Mouse (Mus musculus) thymus, adult 2 months (tissue): ENCODE measurements at regions not wholly inside any gene's neighbourhood (a gene's known extent, or its start where the extent isn't known, plus 50 kb on each side); places are given as distances from the start of the nearest gene placed in this dataset.
"Not testable (repeated sequence)": the region's sequence is repeated elsewhere in the genome, so short reads cannot be mapped to it uniquely, and the experiment has no call there.

ENCODE experiments used
- CTCF ChIP-seq: fragments of 200-500 bp; IDR thresholded peaks from 2 replicates; pipeline ENCODE4 v1.5.1; 2012; ENCODE audit warnings: mild to moderate bottlenecking, control low read depth, low read length, moderate library complexity, borderline replicate concordance; ENCODE audit not compliant: control insufficient read depth, poor library complexity, insufficient read depth; ENCODE audit errors: extremely low read depth
- POLR2A ChIP-seq: fragments of 200-500 bp; IDR thresholded peaks from 2 replicates; pipeline ENCODE4 v1.6.1; 2012; ENCODE audit warnings: mild to moderate bottlenecking, low read length, control low read depth, moderate library complexity; ENCODE audit not compliant: control insufficient read depth, poor library complexity, insufficient read depth; ENCODE audit errors: extremely low read depth

DNA sequence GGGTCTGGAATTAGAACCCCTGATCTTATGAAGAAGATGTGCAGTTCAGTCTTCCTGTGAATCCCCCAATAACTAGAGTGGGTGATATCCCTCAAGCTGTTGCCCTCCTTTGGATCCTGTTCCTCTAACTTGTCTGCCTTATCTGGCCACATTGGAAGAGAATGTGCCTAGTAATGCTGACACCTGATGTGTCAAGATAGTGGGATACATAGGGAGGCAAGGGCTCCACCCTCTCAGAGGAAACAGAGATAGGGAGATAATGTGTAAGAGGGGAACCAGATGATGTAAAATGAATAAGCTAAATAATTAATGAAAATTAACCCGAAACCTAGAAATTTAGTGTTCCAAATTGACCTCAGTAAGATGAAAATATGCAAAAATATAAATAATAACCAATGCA, 294.4 kb upstream of the Zfp386 start:
- TF ChIP-seq CTCF, POLR2A: not testable (repeated sequence)
